Mouse (Mus musculus) small intestine, adult 2 months (tissue): ENCODE results near the gene Gng8.

ENCODE experiments used
- CTCF ChIP-seq: fragments of 200-500 bp; IDR thresholded peaks from 2 replicates; pipeline ENCODE4 v1.5.1; 2012; ENCODE audit warnings: low read depth, mild to moderate bottlenecking, control low read depth, inconsistent platforms, low read length, moderate library complexity, mixed read lengths; ENCODE audit not compliant: insufficient replicate concordance, insufficient read length; ENCODE audit errors: extremely low read depth
- POLR2A ChIP-seq: fragments of 200-500 bp; IDR thresholded peaks from 2 replicates; pipeline ENCODE4 v1.6.1; 2012; ENCODE audit warnings: low read depth, mild to moderate bottlenecking, control low read depth, inconsistent platforms, low read length, moderate library complexity

GRCm38 (mm10) chr7:16848579-16848978 is 43.0 kb upstream of the Gng8 start:
- TF ChIP-seq POLR2A (no peak), CTCF (peak; percentile 49; the same call in 1 of the 2 replicates)
